Mouse (Mus musculus) cerebellum, postnatal 14 days (tissue): Measurements from ENCODE around the gene Gja5.

Source experiments
- DNase-seq, 2 experiments: peaks; one replicate each; pipeline ENCODE4 v3.0.0; 2021; ENCODE audit warnings: mixed read lengths in 2 of 2

Gene Gja5

GRCm38 (mm10) chr3:96904393-96904792, at the start of gene Gja5:
Gene Gja5, plus strand, starts transcription at chr3:96904693.
- DNase-seq: no peak

- no peak for DNase-seq
Observed at GRCm38 (mm10) chr3:96855833-96856232, 48.7 kb upstream of the Gja5 start.

- no peak for DNase-seq
Observed at GRCm38 (mm10) chr3:96860498-96860897, 44.0 kb upstream of the Gja5 start.

- no peak for DNase-seq
Observed at GRCm38 (mm10) chr3:96867863-96868262, 36.6 kb upstream of the Gja5 start.

- DNase-seq: no peak
Observed at GRCm38 (mm10) chr3:96868566-96868965, 35.9 kb upstream of the Gja5 start.

GRCm38 (mm10) chr3:96869091-96869490, 35.4 kb upstream of the Gja5 start:
- DNase-seq: no peak

GRCm38 (mm10) chr3:96870270-96870669, 34.2 kb upstream of the Gja5 start:
- DNase-seq: no peak

- DNase-seq: no peak
Observed at GRCm38 (mm10) chr3:96871070-96871469, 33.4 kb upstream of the Gja5 start.

GRCm38 (mm10) chr3:96872501-96872900, 32.0 kb upstream of the Gja5 start:
- DNase-seq: no peak

- no peak for DNase-seq
Observed at GRCm38 (mm10) chr3:96874808-96875571, 29.5 kb upstream of the Gja5 start.

- no peak for DNase-seq
Observed at GRCm38 (mm10) chr3:96879536-96879935, 25.0 kb upstream of the Gja5 start.

GRCm38 (mm10) chr3:96880385-96880784, 24.1 kb upstream of the Gja5 start:
- DNase-seq: no peak

GRCm38 (mm10) chr3:96881557-96881956, 22.9 kb upstream of the Gja5 start:
- DNase-seq: no peak

GRCm38 (mm10) chr3:96882061-96882849, 22.2 kb upstream of the Gja5 start:
- DNase-seq: no peak

GRCm38 (mm10) chr3:96883690-96884089, 20.8 kb upstream of the Gja5 start:
- no peak for DNase-seq

GRCm38 (mm10) chr3:96902336-96902999, 2.0 kb upstream of the Gja5 start:
- DNase-seq: no peak

- DNase-seq: peak; percentile 96 to 98
Observed at GRCm38 (mm10) chr3:96904851-96905541, 503 bp downstream of the Gja5 start, which contains the start of gene Gpr89. Gene Gpr89, minus strand, starts transcription at chr3:96905346.

- no peak for DNase-seq
Observed at GRCm38 (mm10) chr3:96905592-96905991, 1.1 kb downstream of the Gja5 start.

GRCm38 (mm10) chr3:96920991-96921390, 16.5 kb downstream of the Gja5 start:
- no peak for DNase-seq

- DNase-seq: no peak
Observed at GRCm38 (mm10) chr3:96924631-96925030, 20.1 kb downstream of the Gja5 start.

- DNase-seq: no peak
Observed at GRCm38 (mm10) chr3:96925920-96926319, 21.4 kb downstream of the Gja5 start, which contains the start of gene Gja8. Gene Gja8, minus strand, starts transcription at chr3:96926020.

GRCm38 (mm10) chr3:96931261-96931681, 26.8 kb downstream of the Gja5 start:
- no peak for DNase-seq

- DNase-seq: peak; percentile 32 to 59
Observed at GRCm38 (mm10) chr3:96936241-96936640, 31.7 kb downstream of the Gja5 start.
